Mouse (Mus musculus) left cerebral cortex, postnatal 4 days (tissue): ENCODE measurements around the gene Olfr578. TPM values are rescaled to one million over a fixed set of nuclear protein-coding genes. Genes with fewer than 3 reads are reported as not detected.

Source experiments
- DNase-seq: peaks from one replicate; pipeline ENCODE4 v3.0.0-alpha.2; 2022
- intact Hi-C: fragments of 180-260 bp; cut with DNase I; formaldehyde crosslinking; loops from one replicate; pipeline ENCODE4 v1.15.1; 2025
- total RNA-seq, 2 experiments: library from RNA; stranded (reverse); gene quantifications; 2 replicates each; pipeline ENCODE4 v1.2.3; 2021

The Olfr578 gene
- total RNA-seq = not detected

DNA sequence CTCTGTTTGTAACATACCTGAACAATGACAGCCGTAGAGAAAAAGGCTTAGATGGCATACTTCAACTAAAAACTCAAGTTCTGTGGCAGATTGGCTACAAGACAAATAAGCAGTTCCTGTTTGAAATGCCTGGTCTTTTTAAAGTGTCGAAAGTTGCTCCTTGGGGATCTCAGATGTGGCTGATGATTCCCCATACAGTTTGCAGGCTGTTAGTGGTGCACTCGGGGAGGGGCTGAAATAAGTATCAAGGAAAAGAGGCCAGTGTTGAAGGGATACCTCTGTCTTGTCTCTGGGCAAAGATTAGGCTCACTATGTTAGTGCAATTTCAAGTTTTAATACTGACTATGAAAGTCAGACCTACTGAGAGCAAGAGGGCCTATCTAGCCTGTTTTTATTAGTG is at the start of gene Olfr578:
Gene Olfr578, minus strand, starts transcription at position 101 of the 400 bp plus-strand sequence.
- no peak for DNase-seq
- intact Hi-C loops = no loop called here

DNA sequence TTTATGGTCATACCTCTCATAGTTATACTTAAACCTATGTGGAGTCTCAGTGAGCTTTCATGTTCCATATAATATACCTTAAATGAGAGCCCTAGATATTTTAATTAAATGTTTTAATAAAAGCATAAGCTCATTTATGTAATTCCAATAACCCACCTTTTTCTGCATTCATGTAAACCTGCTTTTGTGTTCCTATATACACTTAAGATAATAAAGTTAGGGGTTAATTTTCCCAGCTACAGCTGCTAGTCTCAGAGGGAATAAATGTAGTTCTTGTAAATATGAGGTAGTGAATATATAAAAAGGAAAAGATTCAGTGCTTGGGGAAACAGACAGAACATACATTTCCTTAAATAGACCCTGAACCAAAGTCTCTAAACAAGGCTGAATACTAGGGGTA is 48.6 kb upstream of the Olfr578 start, which contains the start of gene Olfr582:
Gene Olfr582, plus strand, starts transcription at position 301 of the 400 bp plus-strand sequence.
- DNase-seq = no peak
- intact Hi-C loops = no loop called here

GRCm38 (mm10) chr7:102975843-102976242 is 13.3 kb downstream of the Olfr578 start, which contains the start of gene Olfr577:
Olfr577 (minus strand) TSS chr7:102975943.
- intact Hi-C loops = no loop called here
- no peak for DNase-seq

DNA sequence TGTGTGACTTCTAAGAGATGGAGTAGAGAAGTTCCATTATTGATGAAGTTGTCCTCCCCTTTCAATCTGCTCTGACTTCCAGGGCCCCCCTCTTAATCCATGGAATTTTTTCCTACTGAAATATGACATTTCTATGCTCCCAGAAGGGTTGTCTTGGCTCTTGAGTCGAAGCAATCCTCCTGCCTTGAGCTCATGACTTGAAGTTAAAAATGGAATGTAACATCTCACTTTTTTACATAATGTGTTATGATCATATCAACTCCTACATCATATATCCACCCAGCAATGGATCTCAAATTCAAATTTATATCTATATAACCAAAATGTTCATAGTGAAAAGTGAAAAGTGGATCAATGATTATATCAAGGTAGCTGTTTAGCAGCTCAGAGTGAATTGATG is 14.7 kb downstream of the Olfr578 start:
- intact Hi-C loops = no loop called here
- DNase-seq = no peak

DNA sequence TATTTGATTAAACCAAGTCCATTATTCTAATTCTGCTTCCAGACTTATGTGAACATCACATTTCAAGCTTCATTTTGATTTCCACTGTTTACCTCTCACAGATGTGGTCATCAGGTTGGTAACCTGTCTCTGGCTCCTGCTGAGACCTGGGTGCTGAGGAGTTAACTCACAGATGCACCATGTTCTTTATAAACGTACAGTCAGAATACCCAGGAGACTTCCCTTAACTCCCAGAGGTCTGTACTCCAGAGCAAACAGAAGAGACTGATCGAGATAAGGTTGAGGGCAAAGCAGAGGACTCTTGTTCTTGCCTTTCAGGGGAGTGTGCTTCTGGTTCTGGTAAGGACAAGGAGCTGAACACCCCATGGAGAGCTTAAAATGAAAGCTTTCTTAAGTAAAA is 26.8 kb downstream of the Olfr578 start, which contains the start of gene Olfr576:
Gene Olfr576, plus strand, starts transcription at position 301 of the 400 bp plus-strand sequence.
- intact Hi-C loops = no loop called here
- DNase-seq = no peak

GRCm38 (mm10) chr7:102958593-102958992 is 30.5 kb downstream of the Olfr578 start, which contains the start of gene Olfr575:
Olfr575 (minus strand) TSS chr7:102958775.
- no peak for DNase-seq
- intact Hi-C loops = no loop called here

- DNase-seq = no peak
- intact Hi-C loops = no loop called here
These were observed 31.0 kb downstream of the Olfr578 start for GRCm38 (mm10) chr7:102958137-102958536.

GRCm38 (mm10) chr7:102950732-102951131 is 38.4 kb downstream of the Olfr578 start:
- intact Hi-C loops = no loop called here
- DNase-seq = no peak

DNA sequence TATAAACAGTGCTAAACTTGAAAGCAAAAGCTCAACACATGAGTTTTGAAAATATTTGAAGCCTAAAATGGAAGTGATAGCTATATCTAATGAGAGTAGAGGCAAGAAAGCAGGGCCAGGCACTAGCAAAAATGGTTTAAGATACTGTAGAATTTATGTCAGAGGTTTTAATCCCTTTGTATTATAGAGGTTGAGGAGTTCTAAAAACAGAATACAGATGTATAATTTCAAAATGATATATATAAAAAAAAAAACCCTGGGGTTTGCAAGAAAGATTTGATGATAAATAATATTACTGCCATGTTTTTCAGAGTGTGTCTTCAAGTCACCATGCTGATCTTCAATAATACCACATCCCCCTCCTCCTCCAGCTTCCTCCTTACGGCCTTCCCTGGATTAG is 41.0 kb downstream of the Olfr578 start, which contains the start of gene Olfr574:
Gene Olfr574, plus strand, starts transcription at position 301 of the 400 bp plus-strand sequence.
- intact Hi-C loops = no loop called here
- no peak for DNase-seq

- intact Hi-C loops = no loop called here
- DNase-seq = no peak
These were observed 45.7 kb downstream of the Olfr578 start for GRCm38 (mm10) chr7:102943417-102943816.

DNA sequence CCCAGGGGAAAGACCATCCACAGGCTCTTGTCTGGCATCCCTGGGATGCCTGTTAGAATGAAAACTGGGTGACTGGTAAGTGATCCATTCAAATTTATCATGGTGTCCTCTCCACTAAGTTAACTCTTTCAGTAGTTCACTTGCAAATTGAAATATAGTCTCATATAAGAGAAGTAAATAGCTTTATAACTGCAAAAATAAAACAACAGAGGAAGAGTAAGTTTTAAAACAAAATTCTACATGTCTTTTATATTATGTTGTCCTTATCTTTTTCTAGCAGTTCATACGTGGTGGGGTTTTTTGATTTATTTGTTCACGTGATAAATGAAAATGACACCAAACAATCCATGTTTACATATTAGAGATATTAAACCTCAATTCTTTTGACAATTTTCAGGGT is 46.6 kb downstream of the Olfr578 start, which contains the start of gene Olfr573-ps1:
Gene Olfr573-ps1, minus strand, starts transcription at position 101 of the 400 bp plus-strand sequence.
- intact Hi-C loops = no loop called here
- DNase-seq = no peak

Other genes with a start within 250 kb of the Olfr578 start
- gene Olfr560, start 230.0 kb downstream of the Olfr578 start, total RNA-seq = not detected
- gene Olfr78, start 229.9 kb downstream of the Olfr578 start, total RNA-seq = under 1 TPM; 0.28 to 0.36 TPM
- gene Olfr561, start 218.1 kb downstream of the Olfr578 start, total RNA-seq = not detected
- gene Olfr564, start 185.8 kb downstream of the Olfr578 start, total RNA-seq = not detected
- gene Olfr566, start 130.6 kb downstream of the Olfr578 start, total RNA-seq = not detected
- gene Olfr568, start 112.2 kb downstream of the Olfr578 start, total RNA-seq = not detected
- not detected for gene Olfr569, start 98.4 kb downstream of the Olfr578 start, total RNA-seq
- not detected for gene Olfr570, start 94.7 kb downstream of the Olfr578 start, total RNA-seq
- gene Olfr571, start 71.8 kb downstream of the Olfr578 start, total RNA-seq = not detected
- gene Olfr572, start 64.9 kb downstream of the Olfr578 start, total RNA-seq = not detected
- gene Olfr573-ps1, start 46.7 kb downstream of the Olfr578 start, total RNA-seq = not detected
- not detected for gene Olfr574, start 40.9 kb downstream of the Olfr578 start, total RNA-seq
- gene Olfr575, start 30.5 kb downstream of the Olfr578 start, total RNA-seq = not detected
- not detected for gene Olfr576, start 26.7 kb downstream of the Olfr578 start, total RNA-seq
- not detected for gene Olfr577, start 13.4 kb downstream of the Olfr578 start, total RNA-seq
- gene Olfr582, start 48.7 kb upstream of the Olfr578 start, total RNA-seq = not detected
- not detected for gene Olfr583, start 62.0 kb upstream of the Olfr578 start, total RNA-seq
- not detected for gene Olfr584, start 92.6 kb upstream of the Olfr578 start, total RNA-seq
- not detected for gene Olfr585, start 108.4 kb upstream of the Olfr578 start, total RNA-seq
- not detected for gene Olfr586, start 136.3 kb upstream of the Olfr578 start, total RNA-seq
- not detected for gene Olfr588-ps1, start 151.6 kb upstream of the Olfr578 start, total RNA-seq
- gene Olfr589, start 167.0 kb upstream of the Olfr578 start, total RNA-seq = not detected
- gene Olfr591, start 189.0 kb upstream of the Olfr578 start, total RNA-seq = not detected
- not detected for gene Olfr592, start 195.5 kb upstream of the Olfr578 start, total RNA-seq
- gene Olfr593, start 222.5 kb upstream of the Olfr578 start, total RNA-seq = not detected
- gene Olfr594, start 227.7 kb upstream of the Olfr578 start, total RNA-seq = not detected